Comparison of ENCODE assay signal across 8 mouse cellular contexts in genomic region chr9:108648166-108648565, GRCm38 (mm10). TPM values are rescaled to one million over a fixed set of nuclear protein-coding genes. Genes with fewer than 3 reads are reported as not detected.
DNase-seq lines count a peak whose midpoint lies in the region; ATAC-seq and TF ChIP-seq lines count a peak whose summit lies in the region.

No protein-coding gene starts in this region.

- no peaks in the 10 kb centered on the region for H3K9me3 ChIP-seq in hindbrain, embryonic 12.5 days (replicated peaks)
- no peaks in the 10 kb centered on the region for H3K9me3 ChIP-seq in limb, embryonic 15.5 days
- H3K9me3 ChIP-seq in midbrain, postnatal 0 days (ENCODE audit: low read length), result no peaks in the 10 kb centered on the region

- peak overlapping the region; percentile 92 for H3K9ac ChIP-seq in hindbrain, embryonic 12.5 days
- H3K9ac ChIP-seq in limb, embryonic 15.5 days, result peak overlapping the region; percentile 94; the same call in 1 of the 2 replicates
- H3K9ac ChIP-seq in midbrain, postnatal 0 days (replicated peaks; ENCODE audit: low read length, poor library complexity, severe bottlenecking), result peak overlapping the region; percentile 89

- TF ChIP-seq CTCF in midbrain, postnatal 0 days (IDR thresholded peaks at IDR 0.05), result no peak

- no peak for ATAC-seq in hindbrain, embryonic 12.5 days (ENCODE audit: low FRiP score)
- no peak for ATAC-seq in limb, embryonic 15.5 days (ENCODE audit: insufficient number of reproducible peaks, low FRiP score, low TSS enrichment, low read depth)
- no peak for ATAC-seq in midbrain, postnatal 0 days (ENCODE audit: low FRiP score)
- no peak for ATAC-seq in monocyte, adult 5-6 weeks (replicated peaks; ENCODE audit: insufficient number of reproducible peaks, low FRiP score, low TSS enrichment, poor library complexity, severe bottlenecking)

- H3K4me2 ChIP-seq in hindbrain, embryonic 12.5 days (replicated peaks), result peak overlapping the region; percentile 94
- H3K4me2 ChIP-seq in limb, embryonic 15.5 days, result peak overlapping the region; percentile 65
- peak overlapping the region; percentile 90 for H3K4me2 ChIP-seq in midbrain, postnatal 0 days (ENCODE audit: low read depth, low read length, poor library complexity, severe bottlenecking)

- 45% methylated on average over 10 of the region's 10 CpGs for WGBS in hindbrain, embryonic 12.5 days
- WGBS in limb, embryonic 15.5 days, result 38% methylated on average over 10 of the region's 10 CpGs
- 49% methylated on average over 10 of the region's 10 CpGs for WGBS in midbrain, postnatal 0 days

- peak; percentile 25 for DNase-seq in cerebellum, adult 9-10 months
- DNase-seq in cerebellum, postnatal 14 days, result no peak
- peak; percentile 48 for DNase-seq in c-Kit-negative CD71-positive TER-119-positive erythroid progenitor cells, embryonic 14.5 days (ENCODE audit: low read depth, low spot score)
- DNase-seq in midbrain, postnatal 0 days (ENCODE audit: low spot score), result no peak
- no peak for DNase-seq in adrenal gland, adult 8-10 months

- H3K4me1 ChIP-seq in hindbrain, embryonic 12.5 days, result peaks cover 15% of the 10 kb centered on the region
- peaks cover 13% of the 10 kb centered on the region for H3K4me1 ChIP-seq in limb, embryonic 15.5 days
- peaks cover 7% of the 10 kb centered on the region; the same call in 1 of the 2 replicates for H3K4me1 ChIP-seq in midbrain, postnatal 0 days (ENCODE audit: insufficient read depth, low read length)

- no peaks in the 10 kb centered on the region for H3K27me3 ChIP-seq in hindbrain, embryonic 12.5 days
- H3K27me3 ChIP-seq in limb, embryonic 15.5 days, result no peaks in the 10 kb centered on the region
- H3K27me3 ChIP-seq in midbrain, postnatal 0 days (ENCODE audit: insufficient read depth, low read length), result no peaks in the 10 kb centered on the region

- 0 out of 2 replicates have a peak, but pooled peaks cover 4% of the 10 kb centered on the region for H3K36me3 ChIP-seq in hindbrain, embryonic 12.5 days
- H3K36me3 ChIP-seq in limb, embryonic 15.5 days, result peaks cover 3% of the 10 kb centered on the region; the same call in 1 of the 2 replicates
- no peaks in the 10 kb centered on the region for H3K36me3 ChIP-seq in midbrain, postnatal 0 days (ENCODE audit: insufficient read depth, low read length)

- peak overlapping the region; percentile 99 for H3K4me3 ChIP-seq in hindbrain, embryonic 12.5 days
- peak overlapping the region; percentile 98 for H3K4me3 ChIP-seq in limb, embryonic 15.5 days
- peak overlapping the region; percentile 99 for H3K4me3 ChIP-seq in midbrain, postnatal 0 days (ENCODE audit: low read depth, low read length)

- H3K27ac ChIP-seq in hindbrain, embryonic 12.5 days, result no peak overlapping the region
- peak overlapping the region; percentile 93; the same call in 1 of the 2 replicates for H3K27ac ChIP-seq in limb, embryonic 15.5 days
- no peak overlapping the region for H3K27ac ChIP-seq in midbrain, postnatal 0 days (ENCODE audit: low read depth, low read length)

RNA-seq across cellular contexts. Expression of gene Arih2, which starts 1.0 kb away (rescaled TPM):
- polyA plus RNA-seq in hindbrain, embryonic 12.5 days (2016; fragmentation: Nextera tagmentation; extraction: Ambion mirVana), result 50.4 and 54.8 TPM in 2 replicates
- polyA plus RNA-seq in limb, embryonic 15.5 days (2015; fragmentation: Nextera tagmentation; extraction: Ambion mirVana), result 43.8 and 44.4 TPM in 2 replicates
- 43.1 and 61.9 TPM in 2 replicates for total RNA-seq in midbrain, postnatal 0 days (2014; rRNA removed)
- polyA plus RNA-seq in midbrain, postnatal 0 days (2015; fragmentation: Nextera tagmentation; extraction: Ambion mirVana), result 36.7 and 37.3 TPM in 2 replicates
- total RNA-seq in monocyte, adult 5-6 weeks (2017), result 163 to 214 TPM (median 169 TPM) in 3 replicates
- total RNA-seq in adrenal gland, adult 8-10 months (2022), result 10 to 100 TPM; 53.4 to 73.7 (median 61.0) TPM

RNA-seq across cellular contexts. Expression of gene Slc25a20, which starts 13.7 kb away (rescaled TPM):
- polyA plus RNA-seq in hindbrain, embryonic 12.5 days (2016; fragmentation: Nextera tagmentation; extraction: Ambion mirVana), result 40.0 and 41.4 TPM in 2 replicates
- polyA plus RNA-seq in limb, embryonic 15.5 days (2015; fragmentation: Nextera tagmentation; extraction: Ambion mirVana), result 37.1 and 38.3 TPM in 2 replicates
- 32.5 and 50.8 TPM in 2 replicates for total RNA-seq in midbrain, postnatal 0 days (2014; rRNA removed)
- 44.4 and 45.4 TPM in 2 replicates for polyA plus RNA-seq in midbrain, postnatal 0 days (2015; fragmentation: Nextera tagmentation; extraction: Ambion mirVana)
- 41.3 to 54.1 TPM (median 43.3 TPM) in 3 replicates for total RNA-seq in monocyte, adult 5-6 weeks (2017)
- 100 to 1,000 TPM in 1 of 4 experiments, 10 to 100 TPM in 3; 71.4 to 108 (median 90.9) TPM for total RNA-seq in adrenal gland, adult 8-10 months (2022)

RNA-seq across cellular contexts. Expression of gene Prkar2a, which starts 40.9 kb away (rescaled TPM):
- polyA plus RNA-seq in hindbrain, embryonic 12.5 days (2016; fragmentation: Nextera tagmentation; extraction: Ambion mirVana), result 59.3 and 63.8 TPM in 2 replicates
- polyA plus RNA-seq in limb, embryonic 15.5 days (2015; fragmentation: Nextera tagmentation; extraction: Ambion mirVana), result 24.2 and 28.2 TPM in 2 replicates
- 107 and 137 TPM in 2 replicates for total RNA-seq in midbrain, postnatal 0 days (2014; rRNA removed)
- 44.8 and 49.7 TPM in 2 replicates for polyA plus RNA-seq in midbrain, postnatal 0 days (2015; fragmentation: Nextera tagmentation; extraction: Ambion mirVana)
- total RNA-seq in monocyte, adult 5-6 weeks (2017), result 13.1 to 24.5 TPM (median 23.8 TPM) in 3 replicates
- total RNA-seq in adrenal gland, adult 8-10 months (2022), result 10 to 100 TPM; 29.9 to 45.0 (median 33.7) TPM

RNA-seq across cellular contexts. Expression of gene P4htm, which starts 50.7 kb away (rescaled TPM):
- polyA plus RNA-seq in hindbrain, embryonic 12.5 days (2016; fragmentation: Nextera tagmentation; extraction: Ambion mirVana), result 19.0 and 19.9 TPM in 2 replicates
- 8.8 and 10.8 TPM in 2 replicates for polyA plus RNA-seq in limb, embryonic 15.5 days (2015; fragmentation: Nextera tagmentation; extraction: Ambion mirVana)
- total RNA-seq in midbrain, postnatal 0 days (2014; rRNA removed), result 51.7 and 65.8 TPM in 2 replicates
- 48.7 and 53.5 TPM in 2 replicates for polyA plus RNA-seq in midbrain, postnatal 0 days (2015; fragmentation: Nextera tagmentation; extraction: Ambion mirVana)
- total RNA-seq in monocyte, adult 5-6 weeks (2017), result 0.75 to 2.6 TPM (median 0.87 TPM) in 3 replicates
- 10 to 100 TPM in 3 of 4 experiments, 1 to 10 TPM in 1; 7.4 to 14.7 (median 11.6) TPM for total RNA-seq in adrenal gland, adult 8-10 months (2022)

Comparison
In these comparisons a context has a peak if more than half of its experiments do, and no peak if none do; other contexts are left out.
1. DNase-seq: peak in cerebellum, adult 9-10 months (single experiment) and c-Kit-negative CD71-positive TER-119-positive erythroid progenitor cells, embryonic 14.5 days (single experiment); none in cerebellum, postnatal 14 days (0 of 2), midbrain, postnatal 0 days (single experiment) and adrenal gland, adult 8-10 months (single experiment).
2. Peak in every context shown above with its lines, with median percentiles within 50 percentile points of each other: H3K4me2 ChIP-seq, H3K4me3 ChIP-seq and H3K9ac ChIP-seq.